Mouse (Mus musculus) kidney, adult 9 months (tissue): Measurements from ENCODE around the gene Creb3l4.

Experiments
- DNase-seq: peaks from one replicate; pipeline ENCODE4 v3.0.0; 2022

Creb3l4 gene

GRCm38 (mm10) chr3:90224331-90224730 lies 19.0 kb downstream of the Creb3l4 start:
- DNase-seq, result no peak

GRCm38 (mm10) chr3:90222941-90223340 lies 20.4 kb downstream of the Creb3l4 start:
- DNase-seq, result no peak

GRCm38 (mm10) chr3:90222455-90222854 lies 20.9 kb downstream of the Creb3l4 start:
- DNase-seq, result no peak

GRCm38 (mm10) chr3:90221123-90221522 lies 22.2 kb downstream of the Creb3l4 start:
- DNase-seq, result no peak

GRCm38 (mm10) chr3:90220531-90220951 lies 22.8 kb downstream of the Creb3l4 start:
- DNase-seq, result peak; percentile 82

- peak; percentile 71 for DNase-seq
Measured at GRCm38 (mm10) chr3:90220088-90220487, 23.2 kb downstream of the Creb3l4 start.

- DNase-seq, result peak; percentile 44
Measured at GRCm38 (mm10) chr3:90215825-90216380, 27.4 kb downstream of the Creb3l4 start.

- peak; percentile 47 for DNase-seq
Measured at GRCm38 (mm10) chr3:90213956-90214684, 29.2 kb downstream of the Creb3l4 start.

GRCm38 (mm10) chr3:90213377-90213866 lies 29.9 kb downstream of the Creb3l4 start, which contains the start of the genes Rps27 and Rab13:
Gene Rps27 (minus strand): TSS chr3:90213651.
Gene Rab13 (plus strand): TSS chr3:90213695.
- peak; percentile 97 for DNase-seq

- no peak for DNase-seq
Measured at GRCm38 (mm10) chr3:90212723-90213122, 30.6 kb downstream of the Creb3l4 start.

- no peak for DNase-seq
Measured at GRCm38 (mm10) chr3:90211475-90212398, 31.6 kb downstream of the Creb3l4 start.

- no peak for DNase-seq
Measured at GRCm38 (mm10) chr3:90209908-90210566, 33.3 kb downstream of the Creb3l4 start.

- DNase-seq, result no peak
Measured at GRCm38 (mm10) chr3:90208662-90209061, 34.6 kb downstream of the Creb3l4 start.

GRCm38 (mm10) chr3:90204582-90204981 lies 38.7 kb downstream of the Creb3l4 start:
- no peak for DNase-seq

GRCm38 (mm10) chr3:90203619-90204018 lies 39.7 kb downstream of the Creb3l4 start:
- no peak for DNase-seq

GRCm38 (mm10) chr3:90202884-90203283 lies 40.4 kb downstream of the Creb3l4 start:
- DNase-seq, result peak; percentile 59

GRCm38 (mm10) chr3:90197548-90197947 lies 45.8 kb downstream of the Creb3l4 start:
- no peak for DNase-seq

- no peak for DNase-seq
Measured at GRCm38 (mm10) chr3:90195644-90196043, 47.7 kb downstream of the Creb3l4 start.

- no peak for DNase-seq
Measured at GRCm38 (mm10) chr3:90194759-90195158, 48.6 kb downstream of the Creb3l4 start.

- DNase-seq, result no peak
Measured at GRCm38 (mm10) chr3:90190859-90191510, 52.3 kb downstream of the Creb3l4 start.
